Mouse (Mus musculus) liver, embryonic 14.5 days (tissue): Measurements from ENCODE around the gene Oprm1.

Experiments used
- CTCF ChIP-seq: IDR thresholded peaks from 2 replicates; pipeline ENCODE4 v1.5.1; 2016; ENCODE audit warnings: antibody characterized with exemption, low read depth, control low read depth
- EP300 ChIP-seq: IDR thresholded peaks from 2 replicates; pipeline ENCODE4 v1.6.1; 2016; ENCODE audit warnings: antibody characterized with exemption, low read depth

GRCm38 (mm10) chr10:7020551-7020950 lies 262.2 kb downstream of the Oprm1 start:
- TF ChIP-seq CTCF: no peak
- TF ChIP-seq EP300: no peak
